Mouse (Mus musculus) ovary, postnatal 14 days (tissue): ENCODE data around the gene Commd1.
A peak's percentile ranks its signal among the peaks of the same experiment; 100 is the strongest.

Experiments
- DNase-seq: peaks from one replicate; pipeline ENCODE4 v3.0.0; 2022; ENCODE audit warnings: low spot score

Commd1 gene

DNA sequence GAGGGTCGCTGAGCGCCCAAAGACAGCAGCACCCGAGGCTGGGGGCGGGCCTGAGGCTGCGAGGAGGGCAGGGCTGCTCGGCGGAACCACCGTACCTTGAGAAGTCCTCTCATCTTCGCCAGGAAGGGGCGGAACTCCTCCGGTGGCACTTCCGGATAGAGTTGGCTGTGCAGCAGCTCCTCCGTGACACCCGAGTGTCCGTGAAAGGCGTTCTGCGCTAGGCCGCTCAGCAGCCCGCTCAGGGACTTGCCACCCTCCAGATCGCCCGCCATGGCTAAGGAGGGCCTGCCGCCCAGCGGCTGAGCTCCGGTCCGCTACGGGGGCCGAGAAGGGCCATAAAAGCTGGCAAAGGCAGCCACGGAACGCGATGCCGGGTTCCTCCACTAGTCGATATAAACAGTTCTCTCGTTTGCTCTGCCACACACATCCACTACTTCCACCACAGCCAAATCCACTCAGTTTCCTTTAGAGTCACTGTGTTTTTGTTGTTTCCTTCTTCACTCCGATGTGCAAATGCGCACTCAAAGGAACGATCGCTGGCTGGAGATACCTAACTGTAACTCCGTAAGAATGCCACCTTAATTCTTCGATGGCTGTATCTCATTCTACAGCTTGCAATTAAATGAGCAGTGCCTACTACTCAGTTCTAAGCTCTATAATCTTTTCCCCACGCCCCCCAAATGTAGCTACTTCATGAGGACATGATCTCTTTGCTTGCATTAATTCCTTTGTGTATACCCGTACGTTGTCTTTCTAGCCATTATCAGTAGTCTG, at the start of gene Commd1, which contains the start of gene Gm28048:
Gene Commd1 (minus strand): TSS at position 399 of the 774 bp plus-strand sequence.
Gene Gm28048 (minus strand): TSS at position 107 of the 774 bp plus-strand sequence.
- DNase-seq, result peak; percentile 96

DNA sequence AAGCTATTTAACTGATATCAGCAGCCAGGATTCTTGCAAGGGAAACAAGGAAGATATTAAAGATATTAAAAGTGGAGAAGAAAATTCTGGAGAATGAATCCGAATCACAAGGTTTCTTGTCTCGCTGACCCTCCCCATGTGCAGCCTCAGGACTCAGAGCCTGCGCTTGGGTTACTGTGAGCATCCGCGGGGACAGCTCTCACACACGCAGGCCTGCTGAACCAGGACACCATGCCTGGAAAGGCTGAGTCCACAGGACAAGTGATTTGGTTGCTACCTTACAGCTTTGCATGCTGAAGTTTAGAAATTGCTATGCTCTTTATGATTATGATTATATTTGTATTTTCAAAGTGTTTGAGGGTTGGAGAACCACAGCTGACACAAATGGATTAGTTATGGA, 47.2 kb upstream of the Commd1 start:
- no peak for DNase-seq

DNA sequence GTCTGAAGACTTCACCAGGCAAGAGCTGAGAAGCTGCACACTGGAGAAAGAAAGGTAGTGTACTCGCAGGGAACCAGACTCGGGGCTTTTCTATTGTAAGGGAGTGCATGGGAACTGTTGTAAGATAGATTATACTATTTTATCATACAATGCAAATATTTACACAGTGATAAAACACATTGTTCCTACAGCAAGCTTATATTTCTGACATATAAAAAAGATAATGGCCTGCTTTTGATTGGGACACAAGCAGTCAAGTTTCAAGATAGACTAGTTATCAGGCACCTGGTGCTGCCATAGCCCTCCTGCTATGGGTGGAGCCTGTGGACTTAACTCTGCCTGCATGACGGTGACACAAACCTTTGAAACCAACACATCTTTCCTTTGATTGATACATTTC, 46.8 kb upstream of the Commd1 start:
- no peak for DNase-seq

- no peak for DNase-seq
Observed at GRCm38 (mm10) chr11:23024169-23024568, 42.0 kb upstream of the Commd1 start.

GRCm38 (mm10) chr11:23023155-23023554, 41.0 kb upstream of the Commd1 start:
- DNase-seq, result no peak

GRCm38 (mm10) chr11:23020841-23021240, 38.7 kb upstream of the Commd1 start:
- DNase-seq, result no peak

GRCm38 (mm10) chr11:23020116-23020770, 38.1 kb upstream of the Commd1 start:
- DNase-seq, result no peak

DNA sequence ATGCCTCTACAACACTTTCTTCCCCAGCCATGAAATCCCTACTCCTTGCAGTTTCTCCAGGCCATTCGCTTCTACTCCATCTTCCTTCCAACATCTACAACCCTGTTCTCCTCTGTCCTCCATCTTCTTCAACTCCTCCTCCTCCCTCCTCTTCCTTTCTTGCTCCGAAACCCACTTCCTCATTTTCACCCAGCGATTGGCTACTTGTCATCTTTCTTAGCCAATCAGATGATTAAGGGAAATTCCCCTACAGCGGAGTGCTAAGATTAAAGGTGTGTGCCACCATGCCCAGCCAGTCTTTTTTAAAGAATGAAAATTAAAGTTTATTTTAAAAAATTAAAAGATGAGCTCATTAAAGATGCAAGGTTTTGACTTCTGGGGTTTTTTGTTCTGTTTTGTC, 35.8 kb upstream of the Commd1 start:
- DNase-seq, result no peak

DNA sequence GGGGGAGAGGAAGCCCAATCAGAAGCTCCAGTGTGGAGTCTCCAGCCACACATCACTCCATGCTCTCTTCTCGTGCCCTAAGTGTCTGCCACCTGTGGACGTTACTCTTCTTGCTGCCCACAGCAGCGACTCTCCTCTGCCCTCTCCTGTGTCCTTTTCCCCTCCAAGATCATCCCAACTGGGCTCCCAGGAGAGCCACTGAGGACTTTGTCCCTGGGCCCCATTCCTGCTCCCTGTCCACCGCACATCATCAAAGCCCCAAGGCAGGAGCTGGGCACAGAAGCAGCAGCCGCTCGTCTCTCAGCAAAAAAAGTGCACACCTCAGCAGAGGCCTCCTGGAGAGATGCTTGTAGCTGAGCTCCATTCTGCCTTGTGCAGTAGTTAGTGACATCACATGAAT, 32.8 kb upstream of the Commd1 start:
- no peak for DNase-seq

DNA sequence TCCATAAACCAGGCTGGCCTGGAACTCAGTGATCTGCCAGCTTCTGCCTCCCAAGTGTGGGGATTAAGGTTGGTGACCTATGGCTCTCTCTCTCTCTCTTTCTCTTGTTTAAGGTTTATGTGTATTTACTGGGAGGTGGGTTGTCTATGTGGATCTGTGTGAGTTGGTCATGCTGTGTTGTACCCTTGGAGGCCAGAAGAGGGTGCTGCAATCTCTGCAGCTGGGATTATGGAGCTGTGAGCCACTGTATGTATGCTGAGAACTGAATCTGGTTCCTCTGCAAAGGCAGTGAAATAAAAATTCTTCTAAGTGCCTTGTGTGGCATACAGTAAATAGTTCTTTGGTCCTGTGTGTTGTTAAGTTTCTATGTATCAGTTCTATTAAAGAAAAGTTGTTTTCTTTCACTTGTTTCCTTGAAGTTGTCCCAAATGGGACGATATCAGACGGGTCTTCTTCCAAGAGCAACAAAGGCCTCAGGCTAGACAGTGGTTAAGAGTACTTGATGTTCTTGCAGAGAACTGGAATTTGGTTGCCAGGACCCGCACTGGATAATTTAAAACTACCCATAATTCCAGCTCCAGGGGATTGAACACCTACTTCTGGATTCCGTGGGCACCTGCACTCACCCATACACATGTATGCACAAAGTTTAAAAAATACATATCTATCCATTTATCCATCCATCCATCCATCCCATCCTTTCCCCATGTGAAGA, 31.6 kb upstream of the Commd1 start:
- no peak for DNase-seq

DNA sequence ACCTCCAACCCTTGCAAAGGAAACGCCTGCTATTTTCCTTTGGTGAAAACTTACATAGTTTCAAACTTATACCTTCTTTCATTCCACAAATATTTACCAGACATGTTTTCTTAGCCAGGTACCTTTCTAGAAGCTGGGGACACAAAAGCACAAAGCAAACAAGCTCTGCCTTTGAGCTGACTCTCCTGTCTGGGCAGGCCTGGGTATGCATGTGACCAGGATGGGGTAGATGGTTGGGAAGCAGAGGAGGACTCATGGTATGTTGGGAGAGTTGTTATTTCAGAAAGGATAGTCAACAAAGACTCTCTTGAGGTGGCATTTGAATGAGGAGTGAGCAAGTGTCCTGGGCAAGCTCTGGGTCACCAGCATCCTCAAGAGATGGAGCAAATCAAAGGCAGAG, 30.9 kb upstream of the Commd1 start:
- no peak for DNase-seq

DNA sequence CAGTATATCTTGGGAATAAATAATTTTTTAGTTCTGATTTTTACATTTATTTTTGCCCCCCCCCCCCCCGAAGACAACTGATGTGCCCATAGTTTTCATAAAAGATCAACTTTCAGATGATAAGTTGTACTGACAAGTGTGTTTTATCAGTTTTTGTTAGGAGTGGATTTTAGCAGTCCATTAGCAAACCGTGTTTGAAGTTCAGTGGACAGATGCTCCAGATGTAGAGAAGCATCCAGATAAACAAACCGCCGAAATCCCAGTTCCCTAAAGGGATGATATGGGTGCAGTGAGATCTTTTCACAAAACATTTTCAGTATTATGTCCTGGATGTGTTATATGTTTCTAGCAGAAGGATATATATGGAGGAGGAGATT, 26.6 kb upstream of the Commd1 start:
- DNase-seq, result no peak

DNA sequence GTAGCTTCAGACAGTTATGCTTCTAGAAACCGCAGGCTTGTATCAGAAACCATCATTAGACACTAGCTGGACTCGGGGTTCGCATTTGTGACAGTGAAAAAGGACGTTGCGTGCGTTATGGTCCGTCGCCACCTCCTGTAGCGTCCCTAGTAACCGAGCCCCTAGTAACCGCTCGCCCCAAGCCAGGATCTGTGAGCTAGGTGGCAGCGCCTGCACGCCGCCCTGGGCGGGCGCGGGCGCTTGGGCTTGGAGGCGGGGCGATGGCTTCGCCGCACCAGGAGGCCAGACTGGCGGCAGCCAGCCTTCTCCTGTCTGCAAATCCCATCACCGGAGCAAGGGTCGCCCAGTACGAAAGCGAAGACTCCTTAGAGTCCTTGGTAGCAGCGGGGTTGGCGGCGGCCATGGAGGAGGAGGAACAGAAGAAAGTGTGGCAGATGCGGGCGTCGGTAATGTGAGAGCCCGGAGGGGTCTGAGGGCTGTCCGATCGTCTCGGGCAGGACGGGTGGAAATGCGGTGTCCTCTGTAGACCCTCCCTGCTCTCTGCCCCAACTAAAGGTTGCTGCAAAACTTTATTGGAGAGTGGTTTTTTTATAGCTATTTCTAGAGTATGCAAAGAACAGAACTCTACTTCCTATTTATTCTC, 26.1 kb upstream of the Commd1 start:
- DNase-seq, result peak; percentile 68

GRCm38 (mm10) chr11:23007481-23008180, 25.4 kb upstream of the Commd1 start, which contains the start of gene Fam161a:
Fam161a (plus strand) TSS chr11:23007531.
- DNase-seq, result peak; percentile 54

DNA sequence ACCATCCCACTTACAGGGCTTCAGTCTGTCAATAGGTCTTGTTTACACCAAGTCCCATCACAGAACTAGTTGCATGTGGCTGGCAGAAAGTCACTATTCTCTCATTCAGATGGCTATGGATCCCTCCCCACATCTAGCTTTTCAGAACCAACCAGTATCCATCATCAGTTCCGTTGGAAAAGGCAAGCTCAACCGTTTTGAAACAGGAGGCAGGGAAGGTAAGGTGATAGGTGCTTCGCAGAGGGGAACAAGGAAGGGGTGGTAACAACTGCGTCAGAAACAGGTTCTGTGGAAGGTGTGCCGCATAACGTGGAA, 24.9 kb upstream of the Commd1 start:
- no peak for DNase-seq

DNA sequence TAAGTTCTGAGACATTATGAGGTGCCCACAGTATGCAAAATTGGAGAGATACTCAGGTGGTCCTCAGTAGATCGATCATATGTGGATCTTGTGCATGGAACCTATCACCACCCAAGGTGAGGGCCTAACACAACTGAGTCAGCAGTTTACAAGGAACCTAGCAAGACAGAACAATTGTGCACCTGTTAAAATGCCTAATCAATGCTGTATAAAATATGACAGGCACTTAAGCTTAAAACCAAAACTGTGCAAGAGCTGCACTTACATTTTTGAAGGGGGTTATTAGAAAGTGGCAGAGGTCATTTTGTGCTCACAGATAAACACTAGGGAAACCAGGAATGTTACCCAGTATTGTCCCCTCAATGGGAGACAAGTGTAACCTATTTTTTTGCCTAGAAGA, 23.1 kb upstream of the Commd1 start:
- DNase-seq, result no peak

- no peak for DNase-seq
Observed at GRCm38 (mm10) chr11:22998308-22998707, 16.1 kb upstream of the Commd1 start.

- DNase-seq, result no peak
Observed at GRCm38 (mm10) chr11:22995461-22995860, 13.3 kb upstream of the Commd1 start.

DNA sequence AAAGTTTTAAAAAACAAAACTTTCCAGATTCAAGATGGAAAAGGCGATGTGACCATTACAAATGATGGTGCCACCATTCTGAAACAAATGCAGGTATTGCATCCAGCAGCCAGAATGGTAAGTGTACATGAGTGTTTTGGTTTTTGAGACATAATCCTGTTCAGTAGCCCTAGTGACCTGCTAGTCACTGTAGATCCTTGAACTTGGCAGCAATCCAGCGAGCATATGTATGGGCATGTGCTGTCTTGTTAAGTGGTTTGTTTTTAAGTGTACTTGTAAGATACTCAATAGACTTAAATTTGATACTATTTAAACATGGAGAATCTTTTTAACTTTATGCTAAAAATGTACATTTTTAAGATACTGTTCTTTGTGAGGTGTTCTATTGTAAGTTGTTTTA, 12.1 kb upstream of the Commd1 start:
- DNase-seq, result no peak

DNA sequence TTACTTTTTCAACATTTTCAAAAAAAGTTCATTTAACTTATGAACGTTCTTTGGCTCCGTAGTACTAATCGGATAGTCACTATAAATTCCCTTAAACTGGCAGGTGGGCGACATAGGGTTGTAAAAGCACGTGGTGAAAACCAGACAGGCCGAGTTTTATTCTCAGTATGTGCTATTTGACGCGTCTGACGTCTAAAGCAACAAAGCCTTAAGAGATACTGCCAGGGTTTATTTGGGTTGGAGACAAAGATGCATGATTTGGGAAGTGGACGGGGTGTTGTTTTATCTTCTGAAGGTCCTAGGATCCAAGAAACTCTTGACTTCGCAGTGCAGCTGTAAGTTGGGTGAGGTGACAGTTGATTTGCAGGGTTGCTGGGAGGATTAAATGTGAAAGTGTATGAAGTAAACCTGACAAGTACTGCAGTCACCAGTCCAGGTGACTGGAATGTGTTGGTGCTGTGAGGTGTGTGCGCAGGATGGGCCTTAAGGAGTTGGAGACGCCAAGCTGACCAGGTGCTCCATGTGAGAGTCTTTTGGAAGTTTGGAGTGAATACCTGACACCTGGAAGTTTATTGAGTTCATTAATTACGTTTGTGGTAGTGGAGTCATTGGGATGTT, 9.1 kb upstream of the Commd1 start:
- DNase-seq, result no peak

- DNase-seq, result peak; percentile 94
Observed at GRCm38 (mm10) chr11:22990393-22991126, 8.4 kb upstream of the Commd1 start, which contains the start of gene Cct4. Cct4 (plus strand) TSS chr11:22990519.
